In the genomic region with DNA sequence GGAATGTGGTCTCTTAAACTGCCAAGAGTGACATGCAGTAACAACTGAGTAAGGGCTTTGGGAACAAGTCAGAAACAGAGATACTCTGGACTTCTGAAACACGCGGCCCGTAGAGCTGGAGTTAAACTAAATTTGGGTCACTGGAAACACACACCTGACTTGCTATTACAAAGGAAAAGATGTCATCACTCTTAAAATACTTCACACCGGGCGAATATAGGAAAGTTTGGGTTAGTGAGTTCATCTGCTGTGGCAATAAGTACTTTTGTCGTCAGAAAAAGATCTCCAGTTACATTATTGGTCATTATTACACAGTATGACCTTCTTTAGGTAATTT, we compare ENCODE assay signal across 8 mouse cellular contexts. TPM values are rescaled to one million over a fixed set of nuclear protein-coding genes. Genes with fewer than 3 reads are reported as not detected.
DNase-seq lines count a peak whose midpoint lies in the region; ATAC-seq and TF ChIP-seq lines count a peak whose summit lies in the region.

No protein-coding gene starts in this region.

- H3K4me3 ChIP-seq in heart, embryonic 12.5 days: peak overlapping the region; percentile 91
- peak overlapping the region; percentile 61 to 98 for H3K4me3 ChIP-seq in ES-E14 (ENCODE audit: insufficient read depth in 1 of 2, low read depth in 1 of 2, low read length in 2 of 2, poor library complexity in 1 of 2, severe bottlenecking in 1 of 2)
- H3K4me3 ChIP-seq in hindbrain, embryonic 13.5 days: peak overlapping the region; percentile 86
- H3K4me3 ChIP-seq in midbrain, embryonic 10.5 days: peak overlapping the region; percentile 90

- DNase-seq in heart, adult 11 months: no peak
- DNase-seq in ES-E14 (ENCODE audit: low read depth, low spot score): peak; percentile 16
- DNase-seq in midbrain, embryonic 10.5 days (ENCODE audit: low spot score): no peak
- no peak for DNase-seq in retina, postnatal 1 day
- no peak for DNase-seq in frontal cortex, adult 2 months (ENCODE audit: extremely low spot score in 1 of 2, low spot score in 1 of 2)
- no peak for DNase-seq in layer of hippocampus, postnatal 10 days (ENCODE audit: low spot score in 2 of 2)

- 0 out of 2 replicates have a peak overlapping the region, but pooled peaks have one; percentile 89 for H3K27ac ChIP-seq in heart, embryonic 12.5 days (ENCODE audit: poor library complexity, severe bottlenecking)
- H3K27ac ChIP-seq in ES-E14 (ENCODE audit: insufficient read depth, low read depth, low read length, poor library complexity, severe bottlenecking): no peak overlapping the region
- peak overlapping the region; percentile 97 for H3K27ac ChIP-seq in hindbrain, embryonic 13.5 days
- H3K27ac ChIP-seq in midbrain, embryonic 10.5 days (replicated peaks): peak overlapping the region; percentile 99

- H3K36me3 ChIP-seq in heart, embryonic 12.5 days: no peaks in the 10 kb centered on the region
- no peaks in the 10 kb centered on the region for H3K36me3 ChIP-seq in ES-E14 (ENCODE audit: control insufficient read depth, insufficient read depth, low read length, poor library complexity, severe bottlenecking)
- no peaks in the 10 kb centered on the region for H3K36me3 ChIP-seq in hindbrain, embryonic 13.5 days
- H3K36me3 ChIP-seq in midbrain, embryonic 10.5 days: peaks cover 5% of the 10 kb centered on the region

- H3K9me3 ChIP-seq in heart, embryonic 12.5 days (replicated peaks): no peaks in the 10 kb centered on the region
- no peaks in the 10 kb centered on the region for H3K9me3 ChIP-seq in ES-E14 (ENCODE audit: control insufficient read depth, insufficient read depth, low read depth, low read length)
- H3K9me3 ChIP-seq in hindbrain, embryonic 13.5 days: no peaks in the 10 kb centered on the region
- H3K9me3 ChIP-seq in midbrain, embryonic 10.5 days (replicated peaks): no peaks in the 10 kb centered on the region

- in situ Hi-C loops in ES-E14 (cut with MboI; ENCODE audit: low sequenced_read_pairs in 2 of 2, unreplicated experiment in 2 of 2): no loop called here

- no peaks in the 10 kb centered on the region for H3K4me1 ChIP-seq in heart, embryonic 12.5 days (replicated peaks)
- peaks cover 0 to 3% of the 10 kb centered on the region in 2 experiments; a peak in 1 of 4 replicates for H3K4me1 ChIP-seq in ES-E14 (ENCODE audit: control insufficient read depth in 2 of 2, insufficient read depth in 2 of 2, low read length in 2 of 2, poor library complexity in 1 of 2)
- peaks cover 24% of the 10 kb centered on the region for H3K4me1 ChIP-seq in hindbrain, embryonic 13.5 days (replicated peaks)
- H3K4me1 ChIP-seq in midbrain, embryonic 10.5 days: peaks cover 16% of the 10 kb centered on the region

- ATAC-seq in heart, embryonic 12.5 days (ENCODE audit: insufficient number of reproducible peaks, low FRiP score): no peak
- ATAC-seq in hindbrain, embryonic 13.5 days (ENCODE audit: low FRiP score): no peak

- H3K27me3 ChIP-seq in heart, embryonic 12.5 days (replicated peaks): no peaks in the 10 kb centered on the region
- no peaks in the 10 kb centered on the region for H3K27me3 ChIP-seq in hindbrain, embryonic 13.5 days
- no peaks in the 10 kb centered on the region for H3K27me3 ChIP-seq in midbrain, embryonic 10.5 days (ENCODE audit: low read depth, poor library complexity, severe bottlenecking)

- 2% methylated on average over 6 of the region's 6 CpGs for WGBS in heart, embryonic 12.5 days
- 2% methylated on average over 6 of the region's 6 CpGs for WGBS in hindbrain, embryonic 13.5 days
- 2% methylated on average over 6 of the region's 6 CpGs for WGBS in midbrain, embryonic 10.5 days

- H3K9ac ChIP-seq in heart, embryonic 12.5 days: peak overlapping the region; percentile 93
- H3K9ac ChIP-seq in ES-E14 (ENCODE audit: insufficient read depth, low read depth, low read length, poor library complexity, severe bottlenecking): peak overlapping the region; percentile 45
- H3K9ac ChIP-seq in hindbrain, embryonic 13.5 days: peak overlapping the region; percentile 95

- peak overlapping the region; percentile 86 for H3K4me2 ChIP-seq in heart, embryonic 12.5 days
- peak overlapping the region; percentile 70 for H3K4me2 ChIP-seq in hindbrain, embryonic 13.5 days

TF ChIP-seq in ES-E14, 5 proteins besides CTCF, POLR2A, EP300 and RAD21:
- TF ChIP-seq ZNF384 (IDR thresholded peaks at IDR 0.05; ENCODE audit: low read depth, low read length) (no peak), HCFC1 (IDR thresholded peaks at IDR 0.05; ENCODE audit: borderline replicate concordance, insufficient read depth, low read length) (0 out of 2 replicates have a peak, but pooled peaks have one; percentile 3), ZC3H11A (IDR thresholded peaks at IDR 0.05; ENCODE audit: borderline replicate concordance, low read depth, low read length) (no peak)

RNA-seq across cellular contexts. Expression of a gene that starts 19.3 kb away (rescaled TPM):
- 10.8 and 11.2 TPM in 2 replicates for polyA plus RNA-seq in heart, embryonic 12.5 days (2016; fragmentation: Nextera tagmentation; extraction: Ambion mirVana)
- total RNA-seq in ES-E14 (2012; rRNA removed): 4.1 and 6.5 TPM in 2 replicates
- 31.4 and 32.1 TPM in 2 replicates for polyA plus RNA-seq in hindbrain, embryonic 13.5 days (2015; fragmentation: Nextera tagmentation; extraction: Ambion mirVana)
- 21.6 and 23.1 TPM in 2 replicates for polyA plus RNA-seq in midbrain, embryonic 10.5 days (2016; fragmentation: Nextera tagmentation; extraction: Ambion mirVana)
- 38.7 and 40.7 TPM in 2 replicates for polyA plus RNA-seq in frontal cortex, adult 2 months (2012; rRNA removed)
- 10 to 100 TPM; 81.8 to 86.4 TPM for total RNA-seq in layer of hippocampus, postnatal 10 days (2021)

Comparison
In these comparisons a context has a peak if more than half of its experiments do, and no peak if none do; other contexts are left out.
1. H3K9ac ChIP-seq: peak in every context shown above with its lines; median percentile 95 in hindbrain, embryonic 13.5 days; 93 in heart, embryonic 12.5 days; 45 in ES-E14.